29 mouse cellular contexts compared by ENCODE assay signal in genomic region chr5:118353061-118353460, GRCm38 (mm10).
DNase-seq lines count a peak whose midpoint lies in the region; ATAC-seq and TF ChIP-seq lines count a peak whose summit lies in the region.
"Had no signal": no experiment of that assay in that cellular context is flagged by ENCODE, and none has a peak within 500 bp of the region (broad histone marks: within the 10 kb centered on the region; RNA-seq: fewer than 3 reads in every experiment).

No protein-coding gene starts in this region.

- peaks cover 6% of the 10 kb centered on the region for H3K9me3 ChIP-seq in forebrain, embryonic 10.5 days
- 0 out of 2 replicates have a peak, but pooled peaks cover 3% of the 10 kb centered on the region for H3K9me3 ChIP-seq in forebrain, embryonic 12.5 days
- H3K9me3 ChIP-seq in E14TG2a.4 (ENCODE audit: low read length) = peaks cover 39% of the 10 kb centered on the region
- H3K9me3 ChIP-seq in ES-E14 (ENCODE audit: control insufficient read depth, insufficient read depth, low read depth, low read length) = no peaks in the 10 kb centered on the region
- 0 out of 2 replicates have a peak, but pooled peaks cover 2% of the 10 kb centered on the region for H3K9me3 ChIP-seq in embryonic facial prominence, embryonic 10.5 days
- H3K9me3 ChIP-seq: embryonic facial prominence, embryonic 15.5 days; hindbrain, embryonic 15.5 days; kidney, embryonic 15.5 days; stomach, embryonic 15.5 days had no signal

- no peak overlapping the region for H3K4me3 ChIP-seq in forebrain, embryonic 10.5 days
- no peak overlapping the region for H3K4me3 ChIP-seq in forebrain, embryonic 12.5 days (replicated peaks)
- H3K4me3 ChIP-seq in E14TG2a.4 (replicated peaks; ENCODE audit: low read length) (peak overlapping the region; percentile 29; the same call in 1 of the 2 replicates), ES-E14 (ENCODE audit: insufficient read depth in 1 of 2, low read depth in 1 of 2, low read length in 2 of 2, poor library complexity in 1 of 2, severe bottlenecking in 1 of 2) (0 out of 4 replicates have a peak overlapping the region, but pooled peaks of 1 of the 2 experiments have one; percentile 21)
- H3K4me3 ChIP-seq in embryonic facial prominence, embryonic 10.5 days = peak overlapping the region; percentile 40
- H3K4me3 ChIP-seq: embryonic facial prominence, embryonic 15.5 days; gastrocnemius, adult 2 months; hindbrain, embryonic 15.5 days; kidney, embryonic 15.5 days; layer of hippocampus, adult 2 months; stomach, embryonic 15.5 days had no signal

- in situ Hi-C loops in ES-E14 (cut with MboI; ENCODE audit: low sequenced_read_pairs in 2 of 2, unreplicated experiment in 2 of 2) = no loop called here

- H3K4me1 ChIP-seq in forebrain, embryonic 10.5 days = peaks cover 39% of the 10 kb centered on the region
- H3K4me1 ChIP-seq in forebrain, embryonic 12.5 days = peaks cover 26% of the 10 kb centered on the region
- H3K4me1 ChIP-seq in E14TG2a.4 (replicated peaks; ENCODE audit: low read depth, low read length) (peaks cover 51% of the 10 kb centered on the region), ES-E14 (ENCODE audit: control insufficient read depth in 2 of 2, insufficient read depth in 2 of 2, low read length in 2 of 2, poor library complexity in 1 of 2) (peaks cover 5 to 17% of the 10 kb centered on the region in 2 experiments)
- H3K4me1 ChIP-seq in embryonic facial prominence, embryonic 10.5 days = peaks cover 38% of the 10 kb centered on the region

- no peaks in the 10 kb centered on the region; the same call in 1 of the 2 replicates for H3K27me3 ChIP-seq in forebrain, embryonic 10.5 days (ENCODE audit: poor library complexity, severe bottlenecking)
- no peaks in the 10 kb centered on the region for H3K27me3 ChIP-seq in forebrain, embryonic 12.5 days
- H3K27me3 ChIP-seq in E14TG2a.4 (ENCODE audit: insufficient read depth, low read length) = no peaks in the 10 kb centered on the region
- H3K27me3 ChIP-seq in embryonic facial prominence, embryonic 10.5 days (replicated peaks; ENCODE audit: low read depth, poor library complexity, severe bottlenecking) = no peaks in the 10 kb centered on the region
- H3K27me3 ChIP-seq: embryonic facial prominence, embryonic 15.5 days; hindbrain, embryonic 15.5 days; kidney, embryonic 15.5 days; stomach, embryonic 15.5 days had no signal

- H3K4me2 ChIP-seq in forebrain, embryonic 12.5 days = no peak overlapping the region
- H3K4me2 ChIP-seq: heart, embryonic 11.5 days; hindbrain, embryonic 15.5 days had no signal

- WGBS in forebrain, embryonic 10.5 days = 54% methylated on average over 6 of the region's 6 CpGs
- WGBS in forebrain, embryonic 12.5 days = 60% methylated on average over 6 of the region's 6 CpGs
- WGBS in embryonic facial prominence, embryonic 10.5 days = 45% methylated on average over 6 of the region's 6 CpGs

- no peak for TF ChIP-seq CTCF in E14TG2a.4 (conservative IDR thresholded peaks at IDR 0.05; ENCODE audit: low read length)

- DNase-seq in forebrain, embryonic 10.5 days (ENCODE audit: extremely low spot score, low spot score) = no peak
- peak; percentile 75 for DNase-seq in ES-E14 (ENCODE audit: low read depth, low spot score)
- DNase-seq in embryonic facial prominence, embryonic 10.5 days (ENCODE audit: low spot score) = no peak
- no peak for DNase-seq in frontal cortex, postnatal 36 days (ENCODE audit: low spot score in 2 of 2)
- no peak for DNase-seq in frontal cortex, postnatal 10 days (ENCODE audit: low spot score in 2 of 2)
- DNase-seq: adrenal gland, adult 8-10 months; cerebellum, adult 2 months; cerebellum, postnatal 14 days; gastrocnemius, adult 2 months; gastrocnemius, postnatal 36 days; heart, adult 18-20 months; kidney, adult 18-20 months; kidney, postnatal 36 days; left cerebral cortex, postnatal 4 days; liver; lung, adult 2 months; lung, postnatal 14 days; thymus, postnatal 14 days had no signal

- H3K36me3 ChIP-seq in forebrain, embryonic 10.5 days (replicated peaks) = no peaks in the 10 kb centered on the region
- no peaks in the 10 kb centered on the region for H3K36me3 ChIP-seq in forebrain, embryonic 12.5 days (replicated peaks)
- H3K36me3 ChIP-seq in E14TG2a.4 (ENCODE audit: insufficient read depth, low read length) (peaks cover 3% of the 10 kb centered on the region; the same call in 1 of the 2 replicates), ES-E14 (ENCODE audit: control insufficient read depth, insufficient read depth, low read length, poor library complexity, severe bottlenecking) (no peaks in the 10 kb centered on the region)
- no peaks in the 10 kb centered on the region for H3K36me3 ChIP-seq in embryonic facial prominence, embryonic 10.5 days (replicated peaks)
- H3K36me3 ChIP-seq: embryonic facial prominence, embryonic 15.5 days; G1E; hindbrain, embryonic 15.5 days; kidney, embryonic 15.5 days; stomach, embryonic 15.5 days had no signal

- no peak overlapping the region for H3K9ac ChIP-seq in forebrain, embryonic 12.5 days
- no peak overlapping the region for H3K9ac ChIP-seq in ES-E14 (ENCODE audit: insufficient read depth, low read depth, low read length, poor library complexity, severe bottlenecking)
- H3K9ac ChIP-seq: embryonic facial prominence, embryonic 15.5 days; hindbrain, embryonic 15.5 days; kidney, embryonic 15.5 days; liver, embryonic 14.5 days; stomach, embryonic 15.5 days had no signal

- no peak for ATAC-seq in forebrain, embryonic 12.5 days (ENCODE audit: low FRiP score)
- ATAC-seq: forebrain, embryonic 14.5 days had no signal

- 0 out of 2 replicates have a peak overlapping the region, but pooled peaks have one; percentile 72 for H3K27ac ChIP-seq in forebrain, embryonic 10.5 days
- H3K27ac ChIP-seq in forebrain, embryonic 12.5 days = no peak overlapping the region
- no peak overlapping the region; the same call in 1 of the 2 replicates for H3K27ac ChIP-seq in ES-E14 (ENCODE audit: insufficient read depth, low read depth, low read length, poor library complexity, severe bottlenecking)
- H3K27ac ChIP-seq in embryonic facial prominence, embryonic 10.5 days (replicated peaks) = peak overlapping the region; percentile 68; the same call in 1 of the 2 replicates
- H3K27ac ChIP-seq: embryonic facial prominence, embryonic 15.5 days; gastrocnemius, adult 2 months; hindbrain, embryonic 15.5 days; layer of hippocampus, adult 2 months; liver, embryonic 14.5 days; stomach, embryonic 15.5 days had no signal

TF ChIP-seq in ES-E14, 5 proteins besides CTCF, POLR2A, EP300 and RAD21:
- no peak for TF ChIP-seq ZC3H11A (IDR thresholded peaks at IDR 0.05; ENCODE audit: borderline replicate concordance, low read depth, low read length)
- TF ChIP-seq CHD2 (IDR thresholded peaks at IDR 0.05; ENCODE audit: low read depth, low read length) = no peak
- no peak for TF ChIP-seq HCFC1 (IDR thresholded peaks at IDR 0.05; ENCODE audit: borderline replicate concordance, insufficient read depth, low read length)
- TF ChIP-seq MAFK (IDR thresholded peaks at IDR 0.05; ENCODE audit: insufficient read depth, low read depth, low read length) = no peak
- no peak for TF ChIP-seq ZNF384 (IDR thresholded peaks at IDR 0.05; ENCODE audit: low read depth, low read length)

Comparison
In these comparisons a context has a peak if more than half of its experiments do, and no peak if none do; other contexts are left out.
1. H3K27ac ChIP-seq: peak in forebrain, embryonic 10.5 days (single experiment) and embryonic facial prominence, embryonic 10.5 days (single experiment); none in forebrain, embryonic 12.5 days (single experiment) and ES-E14 (single experiment).
2. H3K4me3 ChIP-seq: peak in E14TG2a.4 (single experiment) and embryonic facial prominence, embryonic 10.5 days (single experiment); none in forebrain, embryonic 10.5 days (single experiment) and forebrain, embryonic 12.5 days (single experiment).